Mouse (Mus musculus): ENCODE results near the gene Laptm5. TPM values are rescaled to one million over a fixed set of nuclear protein-coding genes. Genes with fewer than 3 reads are reported as not detected.

Gene Laptm5
- polyA plus RNA-seq, 1 experiment from 2014 or later, result 27.6 TPM

DNA sequence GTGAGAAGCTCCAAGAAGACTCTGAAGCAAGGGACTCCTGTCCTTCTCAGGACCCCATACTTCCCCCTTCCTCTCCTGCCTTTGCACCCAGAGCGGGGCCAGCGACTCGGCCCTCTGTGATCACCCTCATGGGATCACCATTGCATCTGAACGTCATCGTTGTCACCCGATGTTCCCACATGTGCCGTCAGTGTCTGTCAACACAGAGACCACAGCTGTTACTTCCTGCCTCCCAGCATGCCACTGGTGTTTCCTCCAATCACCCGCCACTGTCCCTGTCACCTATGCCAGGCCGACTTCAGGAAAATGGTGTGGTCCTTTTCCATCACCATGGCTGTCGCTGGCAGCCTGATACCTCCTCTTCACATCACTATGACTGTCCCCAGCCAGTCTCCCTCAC lies 9.1 kb downstream of the Laptm5 start:
- Histone ChIP-seq H3K4me2 (ENCODE audit: low read length) (no peak overlapping the region), H3K27me3 (replicated peaks; ENCODE audit: control insufficient read depth, insufficient read depth, low read length) (no peaks in the 10 kb centered on the region), H3K9me3 (replicated peaks; ENCODE audit: control insufficient read depth, low read length) (no peaks in the 10 kb centered on the region), H3K4me1 (ENCODE audit: control insufficient read depth, insufficient read depth, low read length) (no peaks in the 10 kb centered on the region), H3K9ac (ENCODE audit: low read length) (no peak overlapping the region), H3K27ac (ENCODE audit: low read depth, low read length) (no peak overlapping the region), H3K4me3 (ENCODE audit: low read depth, low read length) (no peak overlapping the region), H3K36me3 (ENCODE audit: control insufficient read depth, insufficient read depth, low read length) (no peaks in the 10 kb centered on the region)
- ATAC-seq (no peak), DNase-seq (ENCODE audit: low spot score) (no peak)
- WGBS, result 83% methylated on average over 10 of the region's 10 CpGs

DNA sequence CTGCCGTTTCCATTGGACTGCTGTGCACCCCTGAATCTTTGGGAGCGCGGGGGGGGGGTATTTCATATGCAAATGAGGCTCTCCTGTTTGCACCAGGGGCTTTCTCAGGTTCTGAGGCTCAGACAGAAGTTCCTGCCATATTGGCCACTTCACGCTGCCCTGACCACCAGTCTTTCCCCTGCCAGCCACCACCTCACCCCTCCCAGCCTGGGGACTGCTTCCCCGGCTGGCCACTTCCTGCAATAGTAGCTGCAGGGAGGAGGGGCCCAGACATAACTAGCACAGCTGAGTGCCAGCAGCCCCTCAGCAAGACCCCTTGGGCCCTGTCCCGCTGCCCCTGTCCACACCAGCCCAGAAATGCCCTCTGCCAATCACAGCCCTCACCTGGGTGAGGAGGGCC lies 13.3 kb downstream of the Laptm5 start:
- ATAC-seq, result no peak
- WGBS, result 55% methylated on average over 6 of the region's 6 CpGs
- Histone ChIP-seq H3K4me1 (ENCODE audit: control insufficient read depth, insufficient read depth, low read length) (no peaks in the 10 kb centered on the region), H3K4me2 (ENCODE audit: low read length) (no peak overlapping the region), H3K36me3 (ENCODE audit: control insufficient read depth, insufficient read depth, low read length) (no peaks in the 10 kb centered on the region), H3K9ac (ENCODE audit: low read length) (no peak overlapping the region), H3K4me3 (ENCODE audit: low read depth, low read length) (no peak overlapping the region), H3K27ac (ENCODE audit: low read depth, low read length) (no peak overlapping the region), H3K9me3 (replicated peaks; ENCODE audit: control insufficient read depth, low read length) (no peaks in the 10 kb centered on the region), H3K27me3 (replicated peaks; ENCODE audit: control insufficient read depth, insufficient read depth, low read length) (no peaks in the 10 kb centered on the region)
- DNase-seq (ENCODE audit: low spot score), result no peak

DNA sequence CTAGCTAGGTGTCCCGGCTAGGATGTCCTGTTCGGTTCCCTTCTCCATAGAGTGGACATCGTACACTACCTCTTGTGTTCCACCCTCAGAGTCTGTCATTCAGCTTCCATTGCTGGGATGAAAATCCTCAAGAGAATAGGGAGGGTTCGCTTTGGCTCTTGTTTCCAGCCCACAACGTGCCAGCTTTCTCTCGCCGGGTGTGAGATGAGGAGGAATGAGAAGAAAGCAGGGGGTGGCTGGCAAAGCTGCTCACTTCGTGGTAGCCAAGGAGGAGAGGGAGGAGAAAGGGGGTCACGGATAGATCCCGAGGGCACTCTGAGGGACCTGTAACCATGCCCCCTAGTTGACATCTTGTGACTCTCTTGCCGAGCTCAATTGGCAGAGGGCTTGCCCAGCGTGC lies 14.9 kb downstream of the Laptm5 start:
- no peaks in the 10 kb centered on the region for H3K36me3 ChIP-seq (ENCODE audit: control insufficient read depth, insufficient read depth, low read length)
- 85% methylated on average over 12 of the region's 12 CpGs for WGBS

DNA sequence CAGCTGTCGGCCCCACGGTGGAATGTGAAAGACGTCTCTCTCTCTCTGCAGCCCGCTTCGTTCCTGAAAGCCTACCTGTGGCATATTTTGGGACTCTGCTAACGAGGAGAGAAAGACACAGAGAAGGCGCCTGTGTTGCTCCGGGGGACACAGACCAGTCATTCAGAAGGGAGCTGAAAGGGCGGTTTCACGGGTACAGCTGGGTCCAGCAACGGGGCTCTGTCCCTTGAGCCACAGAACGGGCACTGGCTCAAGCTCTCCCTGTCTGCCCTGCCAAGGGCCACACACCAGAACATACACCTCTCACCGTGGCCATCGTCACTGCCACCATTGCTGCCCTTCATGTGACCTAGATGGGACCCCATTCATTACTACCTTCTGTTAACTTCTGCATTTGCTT lies 29.7 kb downstream of the Laptm5 start:
- H3K4me2 ChIP-seq (ENCODE audit: low read length), result no peak overlapping the region
- ATAC-seq (no peak), DNase-seq (ENCODE audit: low spot score) (no peak)
- no peak overlapping the region for H3K4me3 ChIP-seq (ENCODE audit: low read depth, low read length)
- WGBS, result 47% methylated on average over 14 of the region's 14 CpGs
- H3K27me3 ChIP-seq (replicated peaks; ENCODE audit: control insufficient read depth, insufficient read depth, low read length), result no peaks in the 10 kb centered on the region
- H3K36me3 ChIP-seq (ENCODE audit: control insufficient read depth, insufficient read depth, low read length), result no peaks in the 10 kb centered on the region
- no peak overlapping the region for H3K27ac ChIP-seq (ENCODE audit: low read depth, low read length)
- no peak overlapping the region for H3K9ac ChIP-seq (ENCODE audit: low read length)
- no peaks in the 10 kb centered on the region for H3K9me3 ChIP-seq (replicated peaks; ENCODE audit: control insufficient read depth, low read length)
- H3K4me1 ChIP-seq (ENCODE audit: control insufficient read depth, insufficient read depth, low read length), result no peaks in the 10 kb centered on the region

More for the DNA sequence above, 14.9 kb downstream of the Laptm5 start:
- DNase-seq (ENCODE audit: low spot score) (no peak), ATAC-seq (no peak)
- Histone ChIP-seq H3K4me2 (ENCODE audit: low read length) (no peak overlapping the region), H3K9ac (ENCODE audit: low read length) (no peak overlapping the region), H3K27me3 (replicated peaks; ENCODE audit: control insufficient read depth, insufficient read depth, low read length) (no peaks in the 10 kb centered on the region), H3K4me3 (ENCODE audit: low read depth, low read length) (no peak overlapping the region), H3K9me3 (replicated peaks; ENCODE audit: control insufficient read depth, low read length) (no peaks in the 10 kb centered on the region), H3K27ac (ENCODE audit: low read depth, low read length) (no peak overlapping the region), H3K4me1 (ENCODE audit: control insufficient read depth, insufficient read depth, low read length) (no peaks in the 10 kb centered on the region)

DNA sequence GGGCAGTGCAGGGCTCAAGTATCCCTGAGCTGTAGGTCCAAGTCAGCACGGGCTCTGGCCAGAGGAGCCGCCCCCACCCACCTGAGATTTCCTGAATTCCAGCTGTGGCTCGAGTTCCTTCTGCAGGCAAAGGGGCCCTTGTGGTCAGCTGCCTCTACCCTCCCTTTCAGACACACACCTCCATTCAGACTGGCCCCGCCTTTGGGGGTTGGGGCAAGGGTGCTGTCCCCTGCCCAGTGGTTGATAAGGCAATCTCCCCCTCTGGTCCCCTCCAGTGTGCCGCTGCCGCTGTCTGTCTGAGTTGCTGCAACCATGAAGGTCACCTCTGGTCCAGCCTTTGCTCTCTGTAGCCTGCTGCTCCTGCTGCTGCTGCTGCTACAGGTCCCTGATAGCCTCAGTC lies 31.2 kb downstream of the Laptm5 start, which contains the start of gene Matn1:
Matn1 (plus strand) TSS at position 274 of the 400 bp plus-strand sequence.
- no peaks in the 10 kb centered on the region for H3K4me1 ChIP-seq (ENCODE audit: control insufficient read depth, insufficient read depth, low read length)
- no peak within 1 kb of the TSS for H3K27ac ChIP-seq (ENCODE audit: low read depth, low read length)
- no peak within 1 kb of the TSS for H3K9ac ChIP-seq (ENCODE audit: low read length)

DNA sequence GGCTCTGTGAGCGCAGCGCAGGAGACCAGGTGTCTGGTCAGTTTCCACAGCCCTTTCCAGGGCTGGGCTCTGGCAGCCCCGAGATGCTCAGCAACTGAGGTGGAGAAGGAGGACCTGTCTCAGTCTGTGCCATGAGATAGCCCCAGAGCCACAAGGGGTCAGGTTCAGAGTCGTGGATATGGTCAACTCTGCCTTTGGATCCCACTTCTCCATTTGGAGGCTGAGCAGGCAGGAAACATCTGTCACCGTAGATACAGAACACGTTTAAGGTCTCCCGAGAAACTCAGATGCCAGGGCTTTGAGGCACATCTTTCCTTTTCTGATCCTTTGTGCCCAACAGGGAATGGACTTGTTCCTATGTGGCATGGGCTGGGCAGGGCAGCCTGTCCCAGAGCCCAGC lies 31.9 kb downstream of the Laptm5 start:
- DNase-seq (ENCODE audit: low spot score) (no peak), ATAC-seq (no peak)
- Histone ChIP-seq H3K27ac (ENCODE audit: low read depth, low read length) (no peak overlapping the region), H3K9ac (ENCODE audit: low read length) (no peak overlapping the region), H3K27me3 (replicated peaks; ENCODE audit: control insufficient read depth, insufficient read depth, low read length) (no peaks in the 10 kb centered on the region), H3K4me3 (ENCODE audit: low read depth, low read length) (no peak overlapping the region), H3K4me1 (ENCODE audit: control insufficient read depth, insufficient read depth, low read length) (no peaks in the 10 kb centered on the region), H3K4me2 (ENCODE audit: low read length) (no peak overlapping the region), H3K9me3 (replicated peaks; ENCODE audit: control insufficient read depth, low read length) (no peaks in the 10 kb centered on the region), H3K36me3 (ENCODE audit: control insufficient read depth, insufficient read depth, low read length) (no peaks in the 10 kb centered on the region)
- WGBS, result 87% methylated on average over 7 of the region's 7 CpGs

More for the DNA sequence above, 31.2 kb downstream of the Laptm5 start, which contains the start of gene Matn1:
- H3K4me2 ChIP-seq (ENCODE audit: low read length), result no peak within 1 kb of the TSS
- DNase-seq (ENCODE audit: low spot score), result no peak
- H3K36me3 ChIP-seq (ENCODE audit: control insufficient read depth, insufficient read depth, low read length), result no peaks in the 10 kb centered on the region
- H3K4me3 ChIP-seq (ENCODE audit: low read depth, low read length), result no peak within 1 kb of the TSS
- H3K9me3 ChIP-seq (replicated peaks; ENCODE audit: control insufficient read depth, low read length), result no peaks in the 10 kb centered on the region
- WGBS, result 51% methylated on average over 6 of the region's 6 CpGs
- no peak for ATAC-seq
- no peaks in the 10 kb centered on the region for H3K27me3 ChIP-seq (replicated peaks; ENCODE audit: control insufficient read depth, insufficient read depth, low read length)

DNA sequence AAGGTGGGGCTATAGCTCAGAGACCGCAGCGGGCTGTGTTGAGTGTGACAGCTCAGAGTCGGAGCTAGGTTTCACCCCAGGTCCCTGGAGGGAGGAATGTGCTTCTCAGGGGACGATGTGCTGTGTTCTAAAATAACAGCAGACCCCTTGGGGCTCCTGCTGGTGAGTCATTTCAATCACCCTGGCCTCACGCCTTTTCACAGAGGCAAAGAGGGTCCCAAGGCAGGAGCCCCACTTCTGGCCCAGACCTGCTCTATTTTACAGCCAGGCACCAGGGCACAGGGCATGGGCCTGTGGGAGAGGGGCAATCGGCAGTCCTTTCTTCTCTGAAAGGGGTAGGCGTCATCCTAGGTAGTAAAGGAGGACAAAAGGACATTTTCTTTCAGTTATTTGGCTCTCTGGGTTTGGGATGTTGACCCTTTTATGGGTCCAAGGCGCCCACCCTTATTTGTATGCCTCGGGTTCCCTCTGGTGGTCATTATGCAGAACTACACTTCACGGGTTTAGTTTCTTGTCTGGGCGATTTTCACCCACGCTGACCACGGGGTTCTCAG lies 34.2 kb downstream of the Laptm5 start:
- Histone ChIP-seq H3K4me2 (ENCODE audit: low read length) (no peak overlapping the region), H3K27me3 (replicated peaks; ENCODE audit: control insufficient read depth, insufficient read depth, low read length) (no peaks in the 10 kb centered on the region), H3K36me3 (ENCODE audit: control insufficient read depth, insufficient read depth, low read length) (no peaks in the 10 kb centered on the region), H3K9ac (ENCODE audit: low read length) (no peak overlapping the region; the same call in 1 of the 2 replicates), H3K4me3 (ENCODE audit: low read depth, low read length) (no peak overlapping the region), H3K9me3 (replicated peaks; ENCODE audit: control insufficient read depth, low read length) (no peaks in the 10 kb centered on the region), H3K27ac (ENCODE audit: low read depth, low read length) (no peak overlapping the region), H3K4me1 (ENCODE audit: control insufficient read depth, insufficient read depth, low read length) (no peaks in the 10 kb centered on the region)
- 22% methylated on average over 13 of the region's 13 CpGs for WGBS
- DNase-seq (ENCODE audit: low spot score) (peak; percentile 79), ATAC-seq (no peak)

DNA sequence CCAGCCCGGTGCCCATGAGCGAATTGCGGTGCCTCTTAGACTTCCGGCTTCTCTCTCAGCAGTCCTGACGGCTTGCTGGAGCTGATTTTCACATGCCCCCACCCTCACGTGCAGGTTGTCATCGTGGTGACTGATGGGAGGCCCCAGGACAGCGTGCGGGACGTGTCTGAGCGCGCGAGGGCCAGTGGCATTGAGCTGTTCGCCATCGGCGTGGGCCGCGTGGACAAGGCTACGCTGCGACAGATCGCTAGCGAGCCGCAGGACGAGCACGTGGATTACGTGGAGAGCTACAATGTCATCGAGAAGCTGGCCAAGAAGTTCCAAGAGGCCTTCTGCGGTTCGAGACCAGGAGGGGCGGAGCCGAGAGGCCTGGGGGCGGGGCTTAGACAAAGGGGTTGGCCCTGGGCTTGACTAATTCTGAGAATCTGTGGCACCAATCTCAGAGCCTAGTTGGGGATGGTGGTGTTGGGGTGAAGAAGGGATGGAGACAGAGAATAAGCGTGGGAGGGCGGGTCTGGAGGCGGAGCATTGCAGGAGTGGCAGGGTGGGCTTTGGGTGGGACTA lies 37.0 kb downstream of the Laptm5 start:
- DNase-seq (ENCODE audit: low spot score) (no peak), ATAC-seq (no peak)
- Histone ChIP-seq H3K9me3 (replicated peaks; ENCODE audit: control insufficient read depth, low read length) (no peaks in the 10 kb centered on the region), H3K4me2 (ENCODE audit: low read length) (no peak overlapping the region), H3K36me3 (ENCODE audit: control insufficient read depth, insufficient read depth, low read length) (no peaks in the 10 kb centered on the region), H3K4me3 (ENCODE audit: low read depth, low read length) (no peak overlapping the region), H3K27ac (ENCODE audit: low read depth, low read length) (no peak overlapping the region), H3K9ac (ENCODE audit: low read length) (no peak overlapping the region), H3K27me3 (replicated peaks; ENCODE audit: control insufficient read depth, insufficient read depth, low read length) (no peaks in the 10 kb centered on the region), H3K4me1 (ENCODE audit: control insufficient read depth, insufficient read depth, low read length) (no peaks in the 10 kb centered on the region)
- WGBS, result 86% methylated on average over 35 of the region's 35 CpGs

DNA sequence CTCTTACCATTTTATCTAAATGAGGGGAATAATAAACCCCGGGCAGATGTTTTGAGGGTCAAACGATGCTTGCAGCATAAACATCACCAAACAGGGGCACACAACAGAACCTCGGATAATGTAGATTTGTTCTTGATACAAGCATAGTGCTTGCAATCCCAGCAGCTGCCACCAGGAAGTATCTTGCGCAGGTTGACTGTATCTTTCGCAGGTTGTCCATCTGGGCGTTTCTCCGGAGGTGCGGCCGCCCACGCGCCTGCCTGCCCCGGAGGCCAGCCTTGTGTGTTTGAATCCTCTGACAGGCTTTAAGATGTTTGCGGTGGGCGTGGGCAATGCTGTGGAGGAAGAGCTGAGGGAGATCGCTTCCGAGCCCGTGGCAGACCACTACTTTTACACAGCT lies 39.6 kb downstream of the Laptm5 start:
- no peak overlapping the region for H3K9ac ChIP-seq (ENCODE audit: low read length)
- no peaks in the 10 kb centered on the region for H3K36me3 ChIP-seq (ENCODE audit: control insufficient read depth, insufficient read depth, low read length)
- DNase-seq (ENCODE audit: low spot score), result no peak
- H3K4me2 ChIP-seq (ENCODE audit: low read length), result no peak overlapping the region
- no peaks in the 10 kb centered on the region for H3K9me3 ChIP-seq (replicated peaks; ENCODE audit: control insufficient read depth, low read length)
- 46% methylated on average over 17 of the region's 17 CpGs for WGBS
- no peak for ATAC-seq
- no peak overlapping the region for H3K4me3 ChIP-seq (ENCODE audit: low read depth, low read length)
- no peaks in the 10 kb centered on the region for H3K27me3 ChIP-seq (replicated peaks; ENCODE audit: control insufficient read depth, insufficient read depth, low read length)
- H3K4me1 ChIP-seq (ENCODE audit: control insufficient read depth, insufficient read depth, low read length), result no peaks in the 10 kb centered on the region
- no peak overlapping the region for H3K27ac ChIP-seq (ENCODE audit: low read depth, low read length)

All from forebrain, embryonic 14.5 days (tissue).